Mouse (Mus musculus) stomach, embryonic 16.5 days (tissue): ENCODE data around the gene Rpl22. TPM values are rescaled to one million over a fixed set of nuclear protein-coding genes. Genes with fewer than 3 reads are reported as not detected.

Source experiments
- ATAC-seq: fragments of 200-750 bp; cut with Nextera tagmentation; 2 replicates; pipeline ENCODE4 v1.8.0; 2017; ENCODE audit warnings: moderate number of reproducible peaks, moderate TSS enrichment; ENCODE audit not compliant: insufficient read depth, low FRiP score
- H3K27ac ChIP-seq: fragments of 300-500 bp; sonication (generic); 2 replicates; pipeline ENCODE4 v1.5.1; 2014; ENCODE audit warnings: low read length
- H3K27me3 ChIP-seq: fragments of 300-500 bp; sonication (generic); 2 replicates; pipeline ENCODE4 v1.6.1; 2014; ENCODE audit warnings: low read length, control low read depth, mixed read lengths; ENCODE audit not compliant: control insufficient read depth, insufficient read depth
- H3K36me3 ChIP-seq: fragments of 300-500 bp; sonication (generic); 2 replicates; pipeline ENCODE4 v1.6.1; 2014; ENCODE audit warnings: low read length; ENCODE audit not compliant: control insufficient read depth, insufficient read depth
- H3K4me1 ChIP-seq: fragments of 300-500 bp; sonication (generic); 2 replicates; pipeline ENCODE4 v1.6.1; 2014; ENCODE audit warnings: low read length, control low read depth, mixed read lengths; ENCODE audit not compliant: control insufficient read depth, insufficient read depth
- H3K4me2 ChIP-seq: fragments of 300-500 bp; sonication (generic); 2 replicates; pipeline ENCODE4 v1.6.1; 2014; ENCODE audit warnings: low read depth, low read length, mixed read lengths
- H3K4me3 ChIP-seq: fragments of 300-500 bp; sonication (generic); replicated peaks from 2 replicates; pipeline ENCODE4 v1.5.1; 2014; ENCODE audit warnings: mild to moderate bottlenecking, low read length
- H3K9ac ChIP-seq: fragments of 300-500 bp; sonication (generic); 2 replicates; pipeline ENCODE4 v1.6.1; 2014; ENCODE audit warnings: low read length
- H3K9me3 ChIP-seq: fragments of 300-500 bp; sonication (generic); replicated peaks from 2 replicates; pipeline ENCODE4 v1.6.1; 2016; ENCODE audit warnings: low read length, control low read depth; ENCODE audit not compliant: control insufficient read depth
- WGBS: fragments of 180-500 bp; shearing (Covaris S2); extraction: QIAGEN DNeasy Blood & Tissue Kit; methylation state at CpG from one replicate; pipeline ENCODE4 v1.1.7; 2014; 5-methylcytosine and 5-hydroxymethylcytosine counted together
- polyA plus RNA-seq: library from polyadenylated mRNA; unstranded; fragments of >200 nt; fragmentation: Nextera tagmentation; extraction: Ambion mirVana; gene quantifications from 2 replicates; pipeline ENCODE4 v1.2.1, GENCODE M21; 2015

The Rpl22 gene
- polyA plus RNA-seq, 1 experiment from 2014 or later, result 377 TPM

DNA sequence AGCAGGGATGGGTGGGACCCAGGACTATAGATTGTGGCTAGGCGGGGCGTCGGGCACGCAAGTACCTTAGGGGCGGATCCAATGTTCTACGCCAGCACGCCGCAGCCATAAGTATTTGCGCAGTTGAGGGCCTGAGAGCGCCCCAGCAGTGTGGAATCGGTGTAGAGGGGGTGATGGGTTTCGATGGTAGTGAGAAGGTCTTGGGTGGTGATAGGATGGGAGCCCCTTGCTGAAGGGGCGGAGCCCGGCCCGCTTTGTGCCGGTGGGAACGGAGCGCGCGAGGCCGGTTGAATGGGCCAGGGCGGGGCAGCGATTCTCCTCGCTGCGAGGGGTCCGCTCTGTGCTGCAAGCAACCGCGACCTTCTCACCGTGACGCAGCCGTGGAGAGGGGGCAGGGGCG, 39.4 kb upstream of the Rpl22 start:
- Histone ChIP-seq H3K27me3 (peaks cover 85% of the 10 kb centered on the region), H3K4me1 (peaks cover 28% of the 10 kb centered on the region; the same call in 1 of the 2 replicates), H3K9me3 (no peaks in the 10 kb centered on the region), H3K4me2 (peak overlapping the region; percentile 42), H3K27ac (no peak overlapping the region), H3K9ac (no peak overlapping the region), H3K4me3 (peak overlapping the region; percentile 12; the same call in 1 of the 2 replicates), H3K36me3 (no peaks in the 10 kb centered on the region)
- no peak for ATAC-seq
- 3% methylated on average over 32 of the region's 32 CpGs for WGBS

- Histone ChIP-seq H3K27me3 (peaks cover 85% of the 10 kb centered on the region), H3K4me3 (no peak overlapping the region)
- ATAC-seq, result no peak
These were observed 38.7 kb upstream of the Rpl22 start for GRCm38 (mm10) chr4:152286887-152287286.

DNA sequence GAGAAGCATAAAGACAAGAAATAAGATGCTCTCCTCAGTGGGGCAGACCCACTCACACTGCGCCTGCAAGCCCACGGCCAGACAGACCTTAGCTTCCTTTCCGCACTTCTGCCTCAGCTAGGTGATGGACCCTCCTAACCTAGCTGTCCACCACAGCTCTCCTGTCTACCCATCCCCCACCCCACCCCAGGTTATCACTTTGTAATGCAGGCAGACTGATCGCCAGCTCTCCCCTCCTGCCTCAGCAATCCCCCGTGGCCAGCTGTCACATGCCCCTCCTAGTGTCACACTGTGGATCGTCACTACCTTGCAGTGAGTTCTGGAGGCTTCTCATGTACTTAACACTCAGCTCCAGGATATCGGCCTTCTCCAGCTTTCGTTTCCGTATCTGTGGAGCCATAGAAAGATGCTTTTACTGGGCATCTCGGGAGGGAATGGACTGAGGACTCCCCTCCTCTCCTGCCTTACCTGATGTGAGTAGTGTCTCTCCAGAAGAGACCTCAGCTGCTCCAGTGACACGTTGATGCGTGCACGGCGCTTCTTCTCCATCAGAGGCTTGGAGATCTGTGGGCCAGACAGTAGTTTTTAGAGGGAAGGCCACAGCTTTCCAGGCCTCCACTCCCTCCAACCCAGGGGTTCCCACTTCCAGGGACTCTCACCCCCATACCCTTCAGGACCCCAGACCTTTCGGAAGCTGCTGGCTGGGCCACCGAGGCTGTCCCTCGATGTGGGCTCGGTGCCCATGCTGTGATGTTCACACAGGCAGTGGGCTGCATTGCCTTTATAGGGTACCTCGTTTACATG, 38.0 kb upstream of the Rpl22 start:
- Histone ChIP-seq H3K36me3 (no peaks in the 10 kb centered on the region), H3K9ac (no peak overlapping the region), H3K4me3 (no peak overlapping the region), H3K27me3 (peaks cover 85% of the 10 kb centered on the region), H3K27ac (no peak overlapping the region), H3K4me1 (peaks cover 32% of the 10 kb centered on the region; the same call in 1 of the 2 replicates), H3K9me3 (no peaks in the 10 kb centered on the region), H3K4me2 (no peak overlapping the region)
- WGBS, result 18% methylated on average over 19 of the region's 19 CpGs
- ATAC-seq, result no peak

More at GRCm38 (mm10) chr4:152286887-152287286, 38.7 kb upstream of the Rpl22 start:
- peak overlapping the region; percentile 42; the same call in 1 of the 2 replicates for H3K4me2 ChIP-seq
- 4% methylated on average over 26 of the region's 26 CpGs for WGBS
- H3K9ac ChIP-seq, result no peak overlapping the region
- no peak overlapping the region for H3K27ac ChIP-seq
- peaks cover 28% of the 10 kb centered on the region; the same call in 1 of the 2 replicates for H3K4me1 ChIP-seq
- no peaks in the 10 kb centered on the region for H3K36me3 ChIP-seq
- H3K9me3 ChIP-seq, result no peaks in the 10 kb centered on the region

DNA sequence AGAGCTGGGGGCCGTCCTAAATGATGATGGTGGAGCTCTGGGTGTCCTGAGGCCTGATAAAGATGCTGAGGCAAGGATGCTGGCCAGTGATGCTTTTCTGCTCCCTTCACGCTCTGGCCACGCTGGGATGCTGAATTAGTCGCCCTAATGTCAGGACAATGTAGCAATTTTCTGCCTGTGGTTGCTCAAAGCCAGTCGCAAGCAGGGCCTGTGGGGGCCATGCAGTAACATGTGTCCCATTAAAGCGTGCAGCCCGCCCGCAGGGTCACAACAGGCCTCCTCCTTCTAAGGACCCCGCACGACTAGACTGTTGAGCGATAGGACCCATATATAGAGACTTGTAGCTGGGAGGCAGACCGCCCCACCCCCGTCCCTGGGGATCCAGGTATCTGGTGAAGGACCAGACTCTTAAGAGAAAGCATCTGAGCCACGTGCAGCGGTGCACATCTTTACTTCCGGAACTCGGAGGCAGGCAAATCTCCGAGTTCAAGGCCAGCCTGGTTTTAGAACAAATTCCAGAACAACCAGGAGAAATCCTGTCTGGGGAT, 37.1 kb upstream of the Rpl22 start:
- peaks cover 27% of the 10 kb centered on the region; the same call in 1 of the 2 replicates for H3K4me1 ChIP-seq
- no peak overlapping the region for H3K4me3 ChIP-seq
- 52% methylated on average over 18 of the region's 18 CpGs for WGBS
- no peak overlapping the region for H3K4me2 ChIP-seq
- peaks cover 81% of the 10 kb centered on the region for H3K27me3 ChIP-seq
- no peak overlapping the region for H3K27ac ChIP-seq
- no peak overlapping the region for H3K9ac ChIP-seq
- H3K9me3 ChIP-seq, result no peaks in the 10 kb centered on the region
- ATAC-seq, result no peak
- H3K36me3 ChIP-seq, result no peaks in the 10 kb centered on the region

DNA sequence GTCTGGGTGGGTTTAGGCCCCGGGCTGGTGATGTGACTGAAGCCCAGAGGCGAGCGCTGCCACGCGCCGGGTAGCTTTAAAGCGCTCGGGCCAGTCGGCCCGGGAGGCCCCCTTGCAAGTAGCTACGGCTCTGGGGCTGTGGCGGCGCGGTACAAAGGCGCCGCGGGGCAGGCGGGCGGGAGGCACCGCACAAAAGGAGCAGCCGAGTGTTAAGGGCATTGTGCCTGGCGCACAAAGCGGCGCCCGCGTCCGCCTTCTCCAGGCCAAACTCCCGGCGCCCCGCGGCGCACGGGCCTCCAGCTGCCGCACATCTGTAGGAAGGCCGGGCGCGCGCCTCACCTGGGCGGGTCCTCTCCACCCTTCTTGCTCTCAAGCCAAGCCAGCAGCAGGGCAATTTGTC, 35.2 kb upstream of the Rpl22 start:
- WGBS, result 1% methylated on average over 39 of the region's 39 CpGs
- H3K4me2 ChIP-seq, result peak overlapping the region; percentile 41
- H3K4me1 ChIP-seq, result peaks cover 25% of the 10 kb centered on the region; the same call in 1 of the 2 replicates
- H3K36me3 ChIP-seq, result no peaks in the 10 kb centered on the region
- peak overlapping the region; percentile 25 for H3K4me3 ChIP-seq
- H3K27ac ChIP-seq, result no peak overlapping the region
- peaks cover 65% of the 10 kb centered on the region for H3K27me3 ChIP-seq
- H3K9ac ChIP-seq, result no peak overlapping the region; the same call in 1 of the 2 replicates
- no peak for ATAC-seq
- no peaks in the 10 kb centered on the region for H3K9me3 ChIP-seq

DNA sequence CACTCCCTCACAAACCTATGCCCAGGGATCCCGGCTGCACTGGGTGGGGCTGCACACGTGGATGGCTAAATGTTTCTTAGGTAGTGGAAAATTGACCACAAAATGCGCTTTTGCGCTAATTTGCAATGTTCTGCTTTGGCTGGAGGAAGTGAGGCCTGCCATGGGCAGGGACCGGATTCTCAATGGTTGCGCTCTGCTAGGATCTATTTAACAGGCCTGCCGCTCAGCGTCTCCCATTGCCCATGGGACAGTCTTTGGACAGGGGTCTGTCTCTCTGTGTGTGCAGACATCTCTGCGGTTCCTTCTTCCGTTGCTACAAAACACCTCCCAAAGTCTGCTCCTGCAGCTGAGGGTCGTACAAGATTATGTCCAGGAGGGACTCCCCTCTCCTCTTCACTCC, 34.6 kb upstream of the Rpl22 start:
- no peaks in the 10 kb centered on the region for H3K9me3 ChIP-seq
- H3K4me2 ChIP-seq, result 0 out of 2 replicates have a peak overlapping the region, but pooled peaks have one; percentile 41
- no peaks in the 10 kb centered on the region for H3K36me3 ChIP-seq
- no peak for ATAC-seq
- peaks cover 28% of the 10 kb centered on the region; the same call in 1 of the 2 replicates for H3K4me1 ChIP-seq
- H3K27me3 ChIP-seq, result peaks cover 63% of the 10 kb centered on the region
- H3K9ac ChIP-seq, result no peak overlapping the region
- no peak overlapping the region for H3K27ac ChIP-seq
- WGBS, result 31% methylated on average over 11 of the region's 11 CpGs
- H3K4me3 ChIP-seq, result no peak overlapping the region

DNA sequence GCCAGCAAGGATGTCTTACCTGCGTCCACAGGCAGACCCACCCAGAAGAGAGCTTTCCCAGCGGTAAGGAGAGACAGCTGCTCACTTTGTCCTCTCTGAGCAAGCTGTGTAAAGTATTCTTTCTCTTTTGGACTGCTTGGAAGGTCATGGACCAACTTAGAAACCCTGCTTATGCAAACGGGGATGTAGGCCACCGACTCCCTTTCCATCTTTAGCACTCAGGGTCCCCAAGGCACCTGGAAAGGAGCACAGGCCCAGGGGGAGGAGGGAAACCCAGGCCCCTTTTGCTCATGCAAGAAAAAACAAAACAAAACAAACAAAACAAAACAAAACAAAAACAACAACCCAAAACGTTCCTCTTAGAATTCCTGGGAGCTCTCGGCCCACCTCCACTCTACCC, 34.0 kb upstream of the Rpl22 start, which contains the start of gene Hes3:
TSS of gene Hes3 (minus strand) at position 101 of the 400 bp plus-strand sequence.
- H3K4me2 ChIP-seq, result peak within 1 kb of the TSS; percentile 41
- H3K27ac ChIP-seq, result no peak within 1 kb of the TSS
- no peaks in the 10 kb centered on the region for H3K36me3 ChIP-seq
- H3K4me1 ChIP-seq, result peaks cover 22% of the 10 kb centered on the region; the same call in 1 of the 2 replicates
- no peaks in the 10 kb centered on the region for H3K9me3 ChIP-seq
- no peak within 1 kb of the TSS for H3K9ac ChIP-seq
- no peak for ATAC-seq
- peak within 1 kb of the TSS; percentile 25 for H3K4me3 ChIP-seq
- peaks cover 57% of the 10 kb centered on the region for H3K27me3 ChIP-seq
- whole genome bisulfite sequencing, result 32% methylated on average over 6 of the region's 6 CpGs

DNA sequence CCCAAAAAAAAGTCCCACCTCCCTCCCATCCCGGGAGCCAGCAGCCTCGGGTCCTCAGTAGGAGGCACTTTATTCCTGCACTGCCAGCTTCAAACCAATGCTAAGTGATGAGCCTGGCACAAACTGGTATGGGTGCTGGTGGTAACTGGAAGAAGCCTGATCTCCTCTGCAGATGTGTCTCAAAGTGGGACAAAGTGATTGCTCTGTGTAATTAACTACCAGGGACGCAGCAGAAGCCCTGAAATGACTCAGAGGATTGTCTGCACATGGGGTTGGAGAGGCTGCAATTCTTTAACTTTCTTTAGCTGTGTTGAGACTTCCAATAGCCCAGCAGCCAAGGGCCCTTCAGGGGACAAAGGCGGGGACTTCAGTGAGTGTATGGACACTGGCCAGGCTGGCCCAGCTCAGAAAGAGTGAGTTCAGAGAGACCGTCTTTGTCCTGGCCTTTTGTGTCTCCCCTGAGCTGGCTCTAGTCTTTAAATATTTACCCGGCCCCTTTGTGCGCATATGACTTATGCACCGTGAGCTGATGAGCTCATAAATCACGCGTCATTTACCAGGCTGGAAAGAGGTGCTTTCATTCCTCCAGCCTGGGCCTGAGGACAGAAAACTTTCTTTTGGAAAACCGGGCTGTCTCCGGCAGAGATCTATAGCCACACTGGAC, 33.3 kb upstream of the Rpl22 start:
- Histone ChIP-seq H3K4me1 (peaks cover 22% of the 10 kb centered on the region; the same call in 1 of the 2 replicates), H3K9ac (no peak overlapping the region), H3K27me3 (peaks cover 51% of the 10 kb centered on the region), H3K27ac (no peak overlapping the region), H3K4me3 (no peak overlapping the region), H3K9me3 (no peaks in the 10 kb centered on the region), H3K36me3 (no peaks in the 10 kb centered on the region), H3K4me2 (no peak overlapping the region)
- 15% methylated on average over 12 of the region's 12 CpGs for WGBS
- ATAC-seq, result no peak
